Mouse (Mus musculus) lung, postnatal 0 days (tissue): ENCODE data around the gene Klhdc7a. TPM values are rescaled to one million over a fixed set of nuclear protein-coding genes. Genes with fewer than 3 reads are reported as not detected.

Experiments
- ATAC-seq: fragments of 200-750 bp; cut with Nextera tagmentation; 2 replicates; pipeline ENCODE4 v1.8.0; 2017; ENCODE audit warnings: moderate library complexity
- DNase-seq: peaks from one replicate; pipeline ENCODE4 v3.0.0-alpha.2; 2016; ENCODE audit warnings: low spot score
- H3K27ac ChIP-seq: fragments of 300-500 bp; sonication (generic); 2 replicates; pipeline ENCODE4 v1.5.1; 2014; ENCODE audit warnings: antibody characterized with exemption, mild to moderate bottlenecking, low read length, mixed read lengths
- H3K27me3 ChIP-seq: fragments of 300-500 bp; sonication (generic); replicated peaks from 2 replicates; pipeline ENCODE4 v1.6.1; 2014; ENCODE audit warnings: low read length, mixed read lengths; ENCODE audit not compliant: insufficient read depth
- H3K36me3 ChIP-seq: fragments of 300-500 bp; sonication (generic); 2 replicates; pipeline ENCODE4 v1.6.1; 2014; ENCODE audit warnings: low read length, mixed read lengths; ENCODE audit not compliant: insufficient read depth
- H3K4me1 ChIP-seq: fragments of 300-500 bp; sonication (generic); 2 replicates; pipeline ENCODE4 v1.6.1; 2014; ENCODE audit warnings: antibody characterized with exemption, low read depth, low read length, mixed read lengths; ENCODE audit not compliant: insufficient read depth
- H3K4me2 ChIP-seq: fragments of 300-500 bp; sonication (generic); replicated peaks from 2 replicates; pipeline ENCODE4 v1.6.1; 2014; ENCODE audit warnings: low read depth, mild to moderate bottlenecking, low read length, moderate library complexity, mixed read lengths
- H3K4me3 ChIP-seq: fragments of 300-500 bp; sonication (generic); 2 replicates; pipeline ENCODE4 v1.5.1; 2014; ENCODE audit warnings: low read depth, low read length
- H3K9ac ChIP-seq: fragments of 300-500 bp; sonication (generic); replicated peaks from 2 replicates; pipeline ENCODE4 v1.6.1; 2014; ENCODE audit warnings: low read depth, mild to moderate bottlenecking
- H3K9me3 ChIP-seq: fragments of 300-500 bp; sonication (generic); 2 replicates; pipeline ENCODE4 v1.6.1; 2016; ENCODE audit warnings: low read length, mixed read lengths
- CTCF ChIP-seq: IDR thresholded peaks from 2 replicates; pipeline ENCODE4 v1.5.1; 2016; ENCODE audit warnings: antibody characterized with exemption, mild to moderate bottlenecking
- EP300 ChIP-seq: IDR thresholded peaks from 2 replicates; pipeline ENCODE4 v1.6.1; 2016; ENCODE audit warnings: antibody characterized with exemption, mild to moderate bottlenecking, control low read depth
- WGBS: fragments of 180-500 bp; shearing (Covaris S2); extraction: QIAGEN DNeasy Blood & Tissue Kit; methylation state at CpG from one replicate; pipeline ENCODE4 v1.1.7; 2014; 5-methylcytosine and 5-hydroxymethylcytosine counted together
- polyA plus RNA-seq: library from polyadenylated mRNA; unstranded; fragments of >200 nt; fragmentation: Nextera tagmentation; extraction: Ambion mirVana; gene quantifications from 2 replicates; pipeline ENCODE4 v1.2.1, GENCODE M21; 2015

Klhdc7a gene
- polyA plus RNA-seq, 1 experiment from 2014 or later = 1.2 TPM

DNA sequence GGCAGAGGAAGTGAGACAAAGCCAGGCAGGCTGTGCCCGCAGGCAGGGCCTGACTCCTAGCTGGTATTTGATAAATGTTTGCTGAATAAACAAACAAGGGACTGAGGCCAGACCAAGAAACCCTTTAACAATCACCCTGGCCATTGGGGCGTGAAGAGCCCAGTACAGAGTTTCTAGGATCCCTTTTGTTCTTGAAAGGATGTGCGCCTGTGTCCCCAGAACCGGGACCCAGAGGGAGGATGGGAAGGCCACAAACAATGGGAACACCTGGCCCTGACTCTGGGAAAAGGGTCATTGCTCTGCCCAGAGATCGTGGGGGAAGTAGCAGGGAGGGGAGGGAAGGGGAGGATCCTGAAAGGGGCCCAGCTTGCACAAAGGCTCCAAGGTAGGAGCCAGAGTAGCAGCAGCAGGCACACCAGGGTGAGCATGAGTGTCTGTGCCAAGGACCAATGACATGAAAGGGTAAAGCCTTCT lies 9.5 kb upstream of the Klhdc7a start:
- H3K9ac ChIP-seq = no peak overlapping the region
- peak; percentile 59 for DNase-seq

DNA sequence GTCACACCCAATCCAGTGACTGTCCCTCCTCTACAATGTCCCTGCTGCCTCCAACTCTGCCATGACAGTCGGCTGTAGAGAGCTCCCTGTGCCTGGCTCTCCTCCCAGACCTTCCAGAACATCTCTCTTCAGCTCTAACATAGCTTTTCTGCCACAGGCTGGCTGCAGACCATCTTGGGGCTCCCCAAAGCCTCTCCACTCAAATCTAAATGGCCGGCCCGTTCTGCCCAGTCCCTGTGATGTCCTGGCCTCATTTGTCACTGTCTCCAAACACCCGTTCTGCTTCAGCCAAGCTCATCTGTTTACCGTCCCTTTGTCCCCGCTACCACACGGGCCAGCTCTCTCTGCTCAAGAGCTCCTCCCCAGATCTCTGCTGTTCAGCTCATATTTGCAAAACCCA lies 6.7 kb upstream of the Klhdc7a start:
- no peak for ATAC-seq
- H3K4me2 ChIP-seq = no peak overlapping the region
- no peak overlapping the region for H3K9ac ChIP-seq
- H3K27me3 ChIP-seq = no peaks in the 10 kb centered on the region
- H3K36me3 ChIP-seq = no peaks in the 10 kb centered on the region
- H3K4me1 ChIP-seq = peaks cover 6% of the 10 kb centered on the region; the same call in 1 of the 2 replicates
- TF ChIP-seq EP300 (no peak), CTCF (no peak)
- 19% methylated on average over 7 of the region's 7 CpGs for WGBS
- H3K4me3 ChIP-seq = no peak overlapping the region
- no peaks in the 10 kb centered on the region for H3K9me3 ChIP-seq
- H3K27ac ChIP-seq = no peak overlapping the region
- DNase-seq = no peak

More for the DNA sequence above, 9.5 kb upstream of the Klhdc7a start:
- H3K4me1 ChIP-seq = peaks cover 6% of the 10 kb centered on the region; the same call in 1 of the 2 replicates
- no peaks in the 10 kb centered on the region for H3K27me3 ChIP-seq
- 22% methylated on average over 5 of the region's 5 CpGs for WGBS
- H3K4me3 ChIP-seq = no peak overlapping the region
- ATAC-seq = peak; percentile 77
- no peaks in the 10 kb centered on the region for H3K9me3 ChIP-seq
- H3K36me3 ChIP-seq = no peaks in the 10 kb centered on the region
- TF ChIP-seq EP300 = peak; percentile 40; the same call in 1 of the 2 replicates
- no peak for TF ChIP-seq CTCF
- H3K4me2 ChIP-seq = no peak overlapping the region
- H3K27ac ChIP-seq = peak overlapping the region; percentile 47

- peak; percentile 91 for ATAC-seq
- 10% methylated on average over 10 of the region's 10 CpGs for WGBS
- H3K4me3 ChIP-seq = no peak overlapping the region
Observed at GRCm38 (mm10) chr4:139967475-139967891, 343 bp downstream of the Klhdc7a start.

GRCm38 (mm10) chr4:139966981-139967380 lies 845 bp downstream of the Klhdc7a start:
- no peak overlapping the region for H3K4me3 ChIP-seq
- 24% methylated on average over 3 of the region's 3 CpGs for WGBS
- no peak for TF ChIP-seq CTCF
- no peak for TF ChIP-seq EP300

More at GRCm38 (mm10) chr4:139967475-139967891, 343 bp downstream of the Klhdc7a start:
- H3K4me1 ChIP-seq = peaks cover 9% of the 10 kb centered on the region
- no peak; the same call in 1 of the 2 replicates for TF ChIP-seq CTCF
- peak; percentile 49; the same call in 1 of the 2 replicates for TF ChIP-seq EP300
- H3K9ac ChIP-seq = no peak overlapping the region
- no peaks in the 10 kb centered on the region for H3K27me3 ChIP-seq
- DNase-seq = peak; percentile 87
- H3K9me3 ChIP-seq = no peaks in the 10 kb centered on the region
- peak overlapping the region; percentile 27 for H3K4me2 ChIP-seq
- no peaks in the 10 kb centered on the region for H3K36me3 ChIP-seq
- H3K27ac ChIP-seq = peak overlapping the region; percentile 63

DNA sequence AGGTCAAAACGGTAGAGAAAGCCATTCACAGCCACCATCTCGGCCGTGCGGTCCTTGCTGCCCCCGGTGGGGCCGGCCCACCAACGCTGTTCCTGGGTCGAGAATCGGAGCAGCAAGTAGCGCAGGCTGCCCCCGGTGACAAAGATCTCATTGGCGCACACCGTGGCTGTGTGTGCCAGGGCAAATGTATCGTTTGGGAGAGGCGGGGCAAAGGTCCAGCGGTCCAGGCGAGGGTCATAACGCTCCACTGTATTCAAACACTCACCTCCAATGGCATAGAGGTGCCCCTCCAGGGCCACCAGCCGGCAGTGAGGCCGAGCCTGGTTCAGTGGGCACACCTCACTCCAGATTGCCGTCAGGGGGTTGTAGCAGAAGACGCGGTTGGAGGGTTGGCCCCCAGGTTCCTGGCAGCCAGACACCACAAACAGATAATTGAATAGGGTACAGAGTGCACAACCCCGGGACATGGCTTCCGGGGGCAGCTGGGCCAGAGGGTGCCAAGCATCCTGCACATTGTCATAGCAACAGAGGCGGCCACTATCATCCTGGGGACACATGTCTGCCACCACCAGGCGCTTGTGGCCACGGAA lies 2.1 kb downstream of the Klhdc7a start:
- Histone ChIP-seq H3K27ac (no peak overlapping the region), H3K4me1 (peaks cover 9% of the 10 kb centered on the region), H3K27me3 (no peaks in the 10 kb centered on the region), H3K36me3 (no peaks in the 10 kb centered on the region), H3K4me3 (no peak overlapping the region), H3K9me3 (no peaks in the 10 kb centered on the region), H3K9ac (no peak overlapping the region), H3K4me2 (no peak overlapping the region)
- no peak for TF ChIP-seq EP300
- TF ChIP-seq CTCF = no peak
- DNase-seq (no peak), ATAC-seq (no peak)
- WGBS = 90% methylated on average over 28 of the region's 28 CpGs

More at GRCm38 (mm10) chr4:139966981-139967380, 845 bp downstream of the Klhdc7a start:
- no peaks in the 10 kb centered on the region for H3K36me3 ChIP-seq
- peaks cover 9% of the 10 kb centered on the region for H3K4me1 ChIP-seq
- peak; percentile 25; the same call in 1 of the 2 replicates for ATAC-seq
- DNase-seq = no peak
- H3K27me3 ChIP-seq = no peaks in the 10 kb centered on the region
- no peak overlapping the region for H3K9ac ChIP-seq
- H3K4me2 ChIP-seq = peak overlapping the region; percentile 27; the same call in 1 of the 2 replicates
- peak overlapping the region; percentile 10; the same call in 1 of the 2 replicates for H3K27ac ChIP-seq
- H3K9me3 ChIP-seq = no peaks in the 10 kb centered on the region

DNA sequence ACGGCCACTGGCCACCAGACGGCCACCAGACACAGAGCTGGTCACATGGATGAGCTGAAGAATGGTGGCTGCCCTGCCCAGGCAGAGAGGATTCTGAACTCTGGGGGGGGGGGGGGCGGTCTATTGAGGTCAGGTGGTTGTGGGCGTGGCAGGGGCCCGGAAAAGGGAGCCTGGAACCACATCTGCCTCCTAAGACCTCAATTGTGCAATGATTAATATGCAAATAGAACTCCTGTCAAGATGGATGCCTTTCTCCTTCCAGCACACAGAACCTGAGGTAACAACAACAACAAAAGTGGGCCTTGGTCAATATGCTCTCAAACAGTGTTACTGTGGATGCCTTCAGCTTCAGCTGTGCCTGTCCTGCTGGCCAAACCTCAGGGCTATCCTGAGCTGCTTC lies 3.4 kb downstream of the Klhdc7a start:
- no peak for DNase-seq
- Histone ChIP-seq H3K4me1 (peaks cover 9% of the 10 kb centered on the region), H3K27me3 (no peaks in the 10 kb centered on the region), H3K27ac (no peak overlapping the region), H3K36me3 (no peaks in the 10 kb centered on the region), H3K9ac (no peak overlapping the region), H3K4me3 (no peak overlapping the region), H3K4me2 (no peak overlapping the region), H3K9me3 (no peaks in the 10 kb centered on the region)
- ATAC-seq = no peak
- WGBS = 68% methylated on average over 3 of the region's 5 CpGs
- TF ChIP-seq CTCF (no peak), EP300 (no peak)
